Mouse (Mus musculus): ENCODE results near the gene Ptges3l. TPM values are rescaled to one million over a fixed set of nuclear protein-coding genes. Genes with fewer than 3 reads are reported as not detected.
"Not testable (repeated sequence)": the region's sequence is repeated elsewhere in the genome, so short reads cannot be mapped to it uniquely, and the experiment has no call there.

Ptges3l gene
- polyA plus RNA-seq, 1 experiment, result not detected

DNA sequence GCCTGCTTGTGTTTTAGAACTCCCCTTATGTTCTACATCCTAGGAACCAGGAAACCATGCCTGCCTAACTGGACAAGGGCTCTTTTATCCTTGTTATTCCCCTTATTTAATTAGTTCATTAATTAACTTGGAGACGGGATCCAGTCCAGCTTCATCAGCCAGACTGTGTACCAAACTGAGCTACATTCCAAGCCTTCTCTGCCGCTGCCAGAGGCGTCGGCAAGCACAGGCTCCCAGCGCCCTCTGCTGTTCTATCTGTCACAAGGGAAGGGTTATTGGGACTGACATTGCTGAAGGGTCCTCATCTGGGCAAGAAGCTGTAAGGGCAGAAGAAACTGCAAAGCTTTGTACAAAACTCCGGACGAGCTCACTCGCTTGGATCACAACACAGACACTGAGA, 30.0 kb downstream of the Ptges3l start:
- Histone ChIP-seq H3K4me1 (ENCODE audit: control insufficient read depth, insufficient read depth, low read length) (no peaks in the 10 kb centered on the region), H3K4me3 (replicated peaks; ENCODE audit: control insufficient read depth, low read depth, low read length) (no peak overlapping the region), H3K27ac (ENCODE audit: control insufficient read depth, insufficient read depth, low read depth, low read length, poor library complexity) (no peak overlapping the region)
- WGBS, result 3% methylated on average over 8 of the region's 8 CpGs
- TF ChIP-seq POLR2A (IDR thresholded peaks at IDR 0.05; ENCODE audit: borderline replicate concordance, control insufficient read depth, low read depth, low read length), result no peak
- peak; percentile 75 for TF ChIP-seq CTCF (IDR thresholded peaks at IDR 0.05; ENCODE audit: control insufficient read depth, insufficient read depth, low read length)

DNA sequence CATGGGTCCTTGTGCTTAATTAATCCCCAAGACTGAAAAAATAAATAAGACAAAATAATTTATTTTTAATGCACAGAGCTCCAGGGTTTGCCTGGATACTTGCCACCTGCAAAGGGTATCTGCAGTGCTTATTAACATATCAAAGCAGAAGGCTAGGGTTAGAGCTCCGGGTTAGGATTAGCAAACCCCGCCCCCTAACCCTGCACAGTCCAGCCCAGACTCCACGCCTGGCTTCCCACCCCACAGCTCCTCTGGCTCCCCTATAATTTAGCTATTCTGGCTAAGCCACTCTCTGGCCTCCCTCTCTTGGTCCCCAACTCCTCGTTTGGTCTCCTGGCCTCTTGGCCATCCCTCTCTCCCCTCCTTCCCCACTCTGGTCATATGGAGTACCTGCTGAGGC, 43.3 kb downstream of the Ptges3l start:
- Histone ChIP-seq H3K4me1 (ENCODE audit: control insufficient read depth, insufficient read depth, low read length) (no peaks in the 10 kb centered on the region), H3K27ac (ENCODE audit: control insufficient read depth, insufficient read depth, low read depth, low read length, poor library complexity) (no peak overlapping the region), H3K4me3 (replicated peaks; ENCODE audit: control insufficient read depth, low read depth, low read length) (no peak overlapping the region)
- WGBS, result 38% methylated on average over 4 of the region's 4 CpGs
- TF ChIP-seq CTCF (IDR thresholded peaks at IDR 0.05; ENCODE audit: control insufficient read depth, insufficient read depth, low read length) (no peak), POLR2A (IDR thresholded peaks at IDR 0.05; ENCODE audit: borderline replicate concordance, control insufficient read depth, low read depth, low read length) (no peak)

DNA sequence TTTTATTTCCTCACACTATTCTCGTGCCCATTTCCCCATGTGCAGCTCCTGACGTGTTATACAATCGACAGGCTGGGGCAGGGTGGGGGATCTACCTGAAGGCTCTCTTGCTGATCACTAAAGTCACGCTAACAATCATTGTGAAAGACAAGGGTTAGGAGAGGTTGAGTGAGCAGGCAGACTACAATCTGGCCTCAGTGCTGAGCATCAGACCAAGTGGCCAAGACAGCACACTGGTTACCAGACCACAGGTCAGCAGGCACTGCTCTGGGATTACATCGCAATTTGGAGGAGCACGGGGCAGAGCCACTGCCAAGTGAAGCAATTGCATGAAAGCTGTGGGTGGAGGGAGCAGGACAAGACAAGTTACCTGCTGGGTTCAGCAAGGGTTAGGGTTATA, 46.2 kb downstream of the Ptges3l start:
- Histone ChIP-seq H3K4me3 (replicated peaks; ENCODE audit: control insufficient read depth, low read depth, low read length) (no peak overlapping the region), H3K4me1 (ENCODE audit: control insufficient read depth, insufficient read depth, low read length) (no peaks in the 10 kb centered on the region), H3K27ac (ENCODE audit: control insufficient read depth, insufficient read depth, low read depth, low read length, poor library complexity) (no peak overlapping the region)
- 54% methylated on average over 6 of the region's 6 CpGs for WGBS
- TF ChIP-seq CTCF (IDR thresholded peaks at IDR 0.05; ENCODE audit: control insufficient read depth, insufficient read depth, low read length) (no peak), POLR2A (IDR thresholded peaks at IDR 0.05; ENCODE audit: borderline replicate concordance, control insufficient read depth, low read depth, low read length) (no peak)

DNA sequence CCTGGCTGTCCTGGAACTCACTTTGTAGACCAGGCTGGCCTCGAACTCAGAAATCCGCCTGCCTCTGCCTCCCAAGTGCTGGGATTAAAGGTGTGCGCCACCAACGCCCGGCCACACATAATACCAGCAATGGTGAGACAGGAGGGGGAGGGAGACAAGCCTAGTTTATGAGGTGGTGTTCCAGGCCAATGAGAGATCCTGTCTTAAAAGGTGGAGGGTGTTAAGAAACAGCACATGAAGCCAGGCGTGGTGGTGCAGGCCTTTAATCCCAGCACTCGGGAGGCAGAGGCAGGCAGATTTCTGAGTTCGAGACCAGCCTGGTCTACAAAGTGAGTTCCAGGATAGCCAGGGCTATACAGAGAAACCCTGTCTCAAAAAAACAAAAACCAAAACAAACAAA, 46.9 kb downstream of the Ptges3l start:
- H3K4me1 ChIP-seq (ENCODE audit: control insufficient read depth, insufficient read depth, low read length); H3K27ac ChIP-seq (ENCODE audit: control insufficient read depth, insufficient read depth, low read depth, low read length, poor library complexity); H3K4me3 ChIP-seq (replicated peaks; ENCODE audit: control insufficient read depth, low read depth, low read length): not testable (repeated sequence)
- WGBS, result 75% methylated on average over 8 of the region's 8 CpGs

DNA sequence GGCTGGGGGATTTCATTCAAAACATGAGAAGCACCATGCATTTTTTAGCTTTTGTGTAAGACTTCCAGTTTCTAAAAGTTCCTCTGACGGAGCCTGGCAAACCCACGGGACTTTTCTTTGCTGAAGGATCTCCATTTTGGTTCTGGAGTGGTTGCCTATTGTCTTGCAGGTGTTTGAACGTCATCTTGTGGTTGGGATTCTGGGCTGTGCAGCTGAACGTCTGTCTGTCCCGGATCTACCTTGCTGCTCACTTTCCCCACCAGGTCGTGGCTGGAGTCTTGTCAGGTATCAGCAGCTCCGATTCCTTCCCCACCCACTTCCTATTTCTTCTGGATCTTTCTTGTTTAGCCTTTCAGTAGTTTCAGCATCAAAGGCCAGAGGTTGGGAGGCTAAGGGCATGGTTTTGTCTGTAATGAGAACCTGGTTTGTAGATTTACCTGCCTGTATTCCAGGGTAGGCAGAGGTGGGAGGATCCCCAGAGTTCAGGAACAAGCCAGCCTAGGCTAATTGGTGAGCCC, 50.7 kb downstream of the Ptges3l start:
- Histone ChIP-seq H3K4me1 (ENCODE audit: control insufficient read depth, insufficient read depth, low read length) (no peaks in the 10 kb centered on the region), H3K27ac (ENCODE audit: control insufficient read depth, insufficient read depth, low read depth, low read length, poor library complexity) (no peak overlapping the region), H3K4me3 (replicated peaks; ENCODE audit: control insufficient read depth, low read depth, low read length) (no peak overlapping the region)
- 23% methylated on average over 7 of the region's 7 CpGs for WGBS
- no peak for TF ChIP-seq CTCF (IDR thresholded peaks at IDR 0.05; ENCODE audit: control insufficient read depth, insufficient read depth, low read length)
- TF ChIP-seq POLR2A (IDR thresholded peaks at IDR 0.05; ENCODE audit: borderline replicate concordance, control insufficient read depth, low read depth, low read length), result no peak

DNA sequence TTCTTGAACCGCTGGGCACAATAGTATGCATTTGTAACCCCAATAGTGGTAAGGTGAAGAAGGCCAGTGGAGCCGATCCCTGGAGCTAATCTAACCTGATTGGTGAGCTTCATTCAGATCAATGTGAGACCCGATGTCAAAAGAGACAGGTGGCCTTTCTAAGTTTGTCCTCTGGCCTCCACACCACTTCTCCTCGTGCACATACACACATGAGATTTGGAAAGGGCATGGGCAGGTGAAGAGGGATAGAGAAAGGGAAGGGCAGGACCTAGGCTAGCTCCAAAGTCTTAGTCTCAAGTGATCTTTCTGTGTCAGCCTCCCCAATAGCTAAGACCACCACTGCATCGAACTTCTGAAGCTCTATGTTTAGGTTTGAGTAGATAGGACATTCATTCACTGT, 55.0 kb downstream of the Ptges3l start:
- Histone ChIP-seq H3K27ac (ENCODE audit: control insufficient read depth, insufficient read depth, low read depth, low read length, poor library complexity) (no peak overlapping the region), H3K4me1 (ENCODE audit: control insufficient read depth, insufficient read depth, low read length) (no peaks in the 10 kb centered on the region), H3K4me3 (replicated peaks; ENCODE audit: control insufficient read depth, low read depth, low read length) (no peak overlapping the region)
- 70% methylated on average over 5 of the region's 5 CpGs for WGBS
- TF ChIP-seq POLR2A (IDR thresholded peaks at IDR 0.05; ENCODE audit: borderline replicate concordance, control insufficient read depth, low read depth, low read length) (no peak), CTCF (IDR thresholded peaks at IDR 0.05; ENCODE audit: control insufficient read depth, insufficient read depth, low read length) (no peak)

Other genes with a start within 250 kb of the Ptges3l start
- gene Ccr10, start 249.9 kb downstream of the Ptges3l start, polyA plus RNA-seq (2011; ENCODE audit: insufficient read depth, insufficient read length, low replicate concordance, missing spikeins), result not detected in 2 replicates
- gene Ezh1, start 198.9 kb downstream of the Ptges3l start, polyA plus RNA-seq (2011; ENCODE audit: insufficient read depth, insufficient read length, low replicate concordance, missing spikeins), result 21.2 and 35.8 TPM in 2 replicates
- 4.6 and 4.8 TPM in 2 replicates for gene Ramp2, start 179.3 kb downstream of the Ptges3l start, polyA plus RNA-seq (2011; ENCODE audit: insufficient read depth, insufficient read length, low replicate concordance, missing spikeins)
- 71.9 and 86.6 TPM in 2 replicates for gene Vps25, start 171.6 kb downstream of the Ptges3l start, polyA plus RNA-seq (2011; ENCODE audit: insufficient read depth, insufficient read length, low replicate concordance, missing spikeins)
- 5.5 and 19.8 TPM in 2 replicates for gene Wnk4, start 164.8 kb downstream of the Ptges3l start, polyA plus RNA-seq (2011; ENCODE audit: insufficient read depth, insufficient read length, low replicate concordance, missing spikeins)
- 1.3 and 2.2 TPM in 2 replicates for gene Cntd1, start 146.3 kb downstream of the Ptges3l start, polyA plus RNA-seq (2011; ENCODE audit: insufficient read depth, insufficient read length, low replicate concordance, missing spikeins)
- gene Coa3, start 146.2 kb downstream of the Ptges3l start, polyA plus RNA-seq (2011; ENCODE audit: insufficient read depth, insufficient read length, low replicate concordance, missing spikeins), result 34.2 and 61.9 TPM in 2 replicates
- 144 and 173 TPM in 2 replicates for gene Becn1, start 123.0 kb downstream of the Ptges3l start, polyA plus RNA-seq (2011; ENCODE audit: insufficient read depth, insufficient read length, low replicate concordance, missing spikeins)
- 114 and 148 TPM in 2 replicates for gene Psme3, start 109.1 kb downstream of the Ptges3l start, polyA plus RNA-seq (2011; ENCODE audit: insufficient read depth, insufficient read length, low replicate concordance, missing spikeins)
- gene Aoc2, start 100.3 kb downstream of the Ptges3l start, polyA plus RNA-seq (2011; ENCODE audit: insufficient read depth, insufficient read length, low replicate concordance, missing spikeins), result 11.0 and 12.4 TPM in 2 replicates
- gene Aoc3, start 94.7 kb downstream of the Ptges3l start, polyA plus RNA-seq (2011; ENCODE audit: insufficient read depth, insufficient read length, low replicate concordance, missing spikeins), result 0.82 and 1.0 TPM in 2 replicates
- gene G6pc, start 57.8 kb downstream of the Ptges3l start, polyA plus RNA-seq (2011; ENCODE audit: insufficient read depth, insufficient read length, low replicate concordance, missing spikeins), result not detected in 2 replicates
- gene Aarsd1, start 7.7 kb downstream of the Ptges3l start, polyA plus RNA-seq (2011; ENCODE audit: insufficient read depth, insufficient read length, low replicate concordance, missing spikeins), result 17.9 and 28.0 TPM in 2 replicates
- gene Gm27029, start 537 bp downstream of the Ptges3l start, polyA plus RNA-seq (2011; ENCODE audit: insufficient read depth, insufficient read length, low replicate concordance, missing spikeins), result 7.1 and 7.2 TPM in 2 replicates
- 3.5 and 10.7 TPM in 2 replicates for gene Rundc1, start 248 bp downstream of the Ptges3l start, polyA plus RNA-seq (2011; ENCODE audit: insufficient read depth, insufficient read length, low replicate concordance, missing spikeins)
- 532 and 941 TPM in 2 replicates for gene Rpl27, start 17.0 kb upstream of the Ptges3l start, polyA plus RNA-seq (2011; ENCODE audit: insufficient read depth, insufficient read length, low replicate concordance, missing spikeins)
- 24.9 and 45.0 TPM in 2 replicates for gene Ifi35, start 23.1 kb upstream of the Ptges3l start, polyA plus RNA-seq (2011; ENCODE audit: insufficient read depth, insufficient read length, low replicate concordance, missing spikeins)
- 1.0 and 1.7 TPM in 2 replicates for gene Rnd2, start 39.7 kb upstream of the Ptges3l start, polyA plus RNA-seq (2011; ENCODE audit: insufficient read depth, insufficient read length, low replicate concordance, missing spikeins)
- 10.6 and 19.0 TPM in 2 replicates for gene Vat1, start 40.9 kb upstream of the Ptges3l start, polyA plus RNA-seq (2011; ENCODE audit: insufficient read depth, insufficient read length, low replicate concordance, missing spikeins)
- gene Brca1, start 126.6 kb upstream of the Ptges3l start, polyA plus RNA-seq (2011; ENCODE audit: insufficient read depth, insufficient read length, low replicate concordance, missing spikeins), result 10.2 and 16.7 TPM in 2 replicates
- 59.3 and 81.1 TPM in 2 replicates for gene Nbr1, start 126.8 kb upstream of the Ptges3l start, polyA plus RNA-seq (2011; ENCODE audit: insufficient read depth, insufficient read length, low replicate concordance, missing spikeins)
- gene Tmem106a, start 156.9 kb upstream of the Ptges3l start, polyA plus RNA-seq (2011; ENCODE audit: insufficient read depth, insufficient read length, low replicate concordance, missing spikeins), result 6.7 and 14.1 TPM in 2 replicates
- 3.5 TPM in 1 of 2 replicates, not detected in the other for gene Gm11634, start 173.9 kb upstream of the Ptges3l start, polyA plus RNA-seq (2011; ENCODE audit: insufficient read depth, insufficient read length, low replicate concordance, missing spikeins)
- gene Rdm1, start 201.9 kb upstream of the Ptges3l start, polyA plus RNA-seq (2011; ENCODE audit: insufficient read depth, insufficient read length, low replicate concordance, missing spikeins), result 17.4 and 57.2 TPM in 2 replicates
- gene Arl4d, start 240.2 kb upstream of the Ptges3l start, polyA plus RNA-seq (2011; ENCODE audit: insufficient read depth, insufficient read length, low replicate concordance, missing spikeins), result 0.93 and 5.5 TPM in 2 replicates

Data from bone marrow, adult 2 months (tissue).